Mouse (Mus musculus): ENCODE data around the gene Slc25a3. TPM values are rescaled to one million over a fixed set of nuclear protein-coding genes. Genes with fewer than 3 reads are reported as not detected.

Slc25a3 gene
- polyA plus RNA-seq (2017; shearing (Covaris generic)) = 676 TPM

GRCm38 (mm10) chr10:91123828-91124822 is at the start of gene Slc25a3:
TSS of gene Slc25a3 (minus strand) at chr10:91124059.

GRCm38 (mm10) chr10:91082550-91083392 is 41.1 kb downstream of the Slc25a3 start, which contains the start of the genes Apaf1 and Ikbip:
TSS of gene Apaf1 (minus strand) at chr10:91082770.
TSS of gene Ikbip (plus strand) at chr10:91082940.

Other genes starting within 250 kb of the Slc25a3 start
- gene Apaf1, start 41.3 kb downstream of the Slc25a3 start, polyA plus RNA-seq (2017; shearing (Covaris generic)) = 26.8 TPM
- gene Ikbip, start 41.1 kb downstream of the Slc25a3 start, polyA plus RNA-seq (2017; shearing (Covaris generic)) = 0.61 TPM
- 143 TPM for gene Tmpo, start 57.3 kb upstream of the Slc25a3 start, polyA plus RNA-seq (2017; shearing (Covaris generic))

Measured in naive thymus-derived CD4-positive, alpha-beta T cell, adult 5 months (primary cell).